Mouse (Mus musculus): ENCODE results near the gene Gas2l1. TPM values are rescaled to one million over a fixed set of nuclear protein-coding genes. Genes with fewer than 3 reads are reported as not detected.

Gas2l1 gene
- polyA plus RNA-seq, 1 experiment from 2014 or later = 36.3 TPM

Small RNA genes within 50 kb of the gene (microRNA-seq; reads per million reads assigned to microRNA genes)
- not detected for gene Gm47296 (ENCODE audit: insufficient number of aligned reads)

Other genes with a start within 250 kb of the Gas2l1 start
- gene Nf2, start 215.8 kb downstream of the Gas2l1 start, polyA plus RNA-seq (2014; fragmentation: Nextera tagmentation; extraction: Ambion mirVana) = 56.1 and 57.4 TPM in 2 replicates
- 77.5 and 80.0 TPM in 2 replicates for gene Nipsnap1, start 191.4 kb downstream of the Gas2l1 start, polyA plus RNA-seq (2014; fragmentation: Nextera tagmentation; extraction: Ambion mirVana)
- gene Thoc5, start 170.0 kb downstream of the Gas2l1 start, polyA plus RNA-seq (2014; fragmentation: Nextera tagmentation; extraction: Ambion mirVana) = 54.7 and 61.3 TPM in 2 replicates
- gene Nefh, start 117.3 kb downstream of the Gas2l1 start, polyA plus RNA-seq (2014; fragmentation: Nextera tagmentation; extraction: Ambion mirVana) = 0.17 and 0.21 TPM in 2 replicates
- 59.2 and 66.4 TPM in 2 replicates for gene Ap1b1, start 78.5 kb downstream of the Gas2l1 start, polyA plus RNA-seq (2014; fragmentation: Nextera tagmentation; extraction: Ambion mirVana)
- 0.23 and 0.99 TPM in 2 replicates for gene Rasl10a, start 7.2 kb downstream of the Gas2l1 start, polyA plus RNA-seq (2014; fragmentation: Nextera tagmentation; extraction: Ambion mirVana)
- gene Rhbdd3, start 33.6 kb upstream of the Gas2l1 start, polyA plus RNA-seq (2014; fragmentation: Nextera tagmentation; extraction: Ambion mirVana) = 26.5 and 34.4 TPM in 2 replicates
- 509 and 539 TPM in 2 replicates for gene Ewsr1, start 33.9 kb upstream of the Gas2l1 start, polyA plus RNA-seq (2014; fragmentation: Nextera tagmentation; extraction: Ambion mirVana)
- 22.2 TPM in 2 replicates for gene Emid1, start 86.9 kb upstream of the Gas2l1 start, polyA plus RNA-seq (2014; fragmentation: Nextera tagmentation; extraction: Ambion mirVana)
- gene Kremen1, start 196.2 kb upstream of the Gas2l1 start, polyA plus RNA-seq (2014; fragmentation: Nextera tagmentation; extraction: Ambion mirVana) = 10.8 and 11.3 TPM in 2 replicates